Mouse (Mus musculus) splenic B cell, adult 2 months (primary cell): Measurements from ENCODE around the gene A1cf.

Experiments
- DNase-seq: peaks from one replicate; pipeline ENCODE4 v3.0.0-alpha.2; 2011; ENCODE audit warnings: low read depth, low spot score
- H3K27me3 ChIP-seq: 2 replicates; pipeline ENCODE4 v1.6.1; 2012; ENCODE audit warnings: mild to moderate bottlenecking, low read length, moderate library complexity, mixed read lengths; ENCODE audit not compliant: control insufficient read depth, poor library complexity, insufficient read depth, severe bottlenecking
- H3K36me3 ChIP-seq: 2 replicates; pipeline ENCODE4 v1.6.1; 2012; ENCODE audit warnings: mild to moderate bottlenecking, low read length, moderate library complexity, mixed read lengths; ENCODE audit not compliant: control insufficient read depth, poor library complexity, insufficient read depth, severe bottlenecking

Gene A1cf

GRCm38 (mm10) chr19:31971998-31972397 lies 103.4 kb downstream of the A1cf start:
- H3K27me3 ChIP-seq = no peaks in the 10 kb centered on the region

GRCm38 (mm10) chr19:31975882-31976281 lies 107.3 kb downstream of the A1cf start:
- H3K36me3 ChIP-seq = no peaks in the 10 kb centered on the region
- no peaks in the 10 kb centered on the region for H3K27me3 ChIP-seq
- peak; percentile 42 for DNase-seq

More at GRCm38 (mm10) chr19:31971998-31972397, 103.4 kb downstream of the A1cf start:
- H3K36me3 ChIP-seq = no peaks in the 10 kb centered on the region
- peak; percentile 92 for DNase-seq

- no peak for DNase-seq
- no peaks in the 10 kb centered on the region for H3K27me3 ChIP-seq
- H3K36me3 ChIP-seq = no peaks in the 10 kb centered on the region
Measured at GRCm38 (mm10) chr19:31991057-31991456, 122.5 kb downstream of the A1cf start.

GRCm38 (mm10) chr19:31996916-31997315 lies 128.4 kb downstream of the A1cf start:
- Histone ChIP-seq H3K36me3 (no peaks in the 10 kb centered on the region), H3K27me3 (no peaks in the 10 kb centered on the region)
- DNase-seq = no peak
